Mouse (Mus musculus) neural tube, embryonic 14.5 days (tissue): ENCODE measurements around the gene Tbc1d22a. TPM values are rescaled to one million over a fixed set of nuclear protein-coding genes. Genes with fewer than 3 reads are reported as not detected.

ENCODE experiments used
- ATAC-seq: fragments of 200-750 bp; cut with Nextera tagmentation; 2 replicates; pipeline ENCODE4 v1.8.0; 2017; ENCODE audit warnings: low read depth, mild to moderate bottlenecking, moderate TSS enrichment, moderate library complexity
- H3K27ac ChIP-seq: fragments of 300-500 bp; sonication (generic); 2 replicates; pipeline ENCODE4 v1.5.1; 2014; ENCODE audit warnings: low read depth, mild to moderate bottlenecking, control low read depth, low read length, moderate library complexity, mixed read lengths
- H3K27me3 ChIP-seq: fragments of 300-500 bp; sonication (generic); 2 replicates; pipeline ENCODE4 v1.6.1; 2014; ENCODE audit warnings: low read length; ENCODE audit not compliant: control insufficient read depth, insufficient read depth
- H3K36me3 ChIP-seq: fragments of 300-500 bp; sonication (generic); 2 replicates; pipeline ENCODE4 v1.6.1; 2014; ENCODE audit warnings: low read length, mixed read lengths; ENCODE audit not compliant: control insufficient read depth, insufficient read depth
- H3K4me1 ChIP-seq: fragments of 300-500 bp; sonication (generic); 2 replicates; pipeline ENCODE4 v1.6.1; 2014; ENCODE audit warnings: low read length; ENCODE audit not compliant: control insufficient read depth, insufficient read depth
- H3K4me2 ChIP-seq: fragments of 300-500 bp; sonication (generic); 2 replicates; pipeline ENCODE4 v1.6.1; 2014; ENCODE audit warnings: mild to moderate bottlenecking, low read depth, low read length, control low read depth
- H3K4me3 ChIP-seq: fragments of 300-500 bp; sonication (generic); 2 replicates; pipeline ENCODE4 v1.5.1; 2014; ENCODE audit warnings: low read depth, low read length, control low read depth, mixed read lengths
- H3K9ac ChIP-seq: fragments of 300-500 bp; sonication (generic); replicated peaks from 2 replicates; pipeline ENCODE4 v1.6.1; 2014; ENCODE audit warnings: low read depth, mild to moderate bottlenecking, control low read depth, low read length, mixed read lengths
- H3K9me3 ChIP-seq: fragments of 300-500 bp; sonication (generic); 2 replicates; pipeline ENCODE4 v1.6.1; 2016; ENCODE audit warnings: low read length; ENCODE audit not compliant: control insufficient read depth
- WGBS: fragments of 180-500 bp; shearing (Covaris S2); extraction: QIAGEN DNeasy Blood & Tissue Kit; methylation state at CpG from one replicate; pipeline ENCODE4 v1.1.7; 2014; 5-methylcytosine and 5-hydroxymethylcytosine counted together
- polyA plus RNA-seq: library from polyadenylated mRNA; unstranded; fragments of >200 nt; fragmentation: Nextera tagmentation; extraction: Ambion mirVana; gene quantifications from 2 replicates; pipeline ENCODE4 v1.2.1, GENCODE M21; 2014

Tbc1d22a gene
- polyA plus RNA-seq, 1 experiment from 2014 or later: 8.9 TPM

GRCm38 (mm10) chr15:86446064-86446463 lies 231.8 kb downstream of the Tbc1d22a start:
- Histone ChIP-seq H3K27ac (no peak overlapping the region), H3K4me3 (no peak overlapping the region), H3K4me1 (no peaks in the 10 kb centered on the region), H3K9me3 (no peaks in the 10 kb centered on the region), H3K4me2 (no peak overlapping the region), H3K9ac (no peak overlapping the region), H3K36me3 (no peaks in the 10 kb centered on the region), H3K27me3 (no peaks in the 10 kb centered on the region)
- ATAC-seq: no peak

- no peak for ATAC-seq
- Histone ChIP-seq H3K9ac (no peak overlapping the region), H3K9me3 (no peaks in the 10 kb centered on the region), H3K27ac (no peak overlapping the region), H3K27me3 (no peaks in the 10 kb centered on the region), H3K4me1 (no peaks in the 10 kb centered on the region), H3K4me3 (no peak overlapping the region), H3K36me3 (no peaks in the 10 kb centered on the region), H3K4me2 (no peak overlapping the region)
- 86% methylated on average over 7 of the region's 7 CpGs for WGBS
Observed at GRCm38 (mm10) chr15:86447251-86447650, 233.0 kb downstream of the Tbc1d22a start.

DNA sequence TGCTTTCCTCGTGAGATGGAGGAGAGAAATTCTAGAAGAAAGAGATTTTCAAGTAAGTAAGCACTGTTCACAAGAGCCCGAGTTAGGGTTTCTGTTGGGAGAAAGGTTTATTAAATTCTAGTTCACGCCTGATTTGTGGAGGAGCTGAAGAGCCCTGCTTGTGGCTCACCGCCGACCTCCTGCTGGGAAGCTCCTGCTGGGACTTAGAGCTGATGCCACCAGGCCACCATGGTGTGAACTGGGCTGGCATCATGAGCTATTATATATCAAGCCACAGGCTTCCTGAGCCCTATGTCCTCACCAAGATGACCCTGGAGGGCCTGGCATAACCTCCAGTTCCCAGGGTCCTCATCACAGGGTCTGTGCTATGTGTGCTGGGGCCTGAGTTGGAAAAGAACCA lies 235.0 kb downstream of the Tbc1d22a start:
- no peaks in the 10 kb centered on the region for H3K9me3 ChIP-seq
- H3K4me3 ChIP-seq: no peak overlapping the region
- ATAC-seq: no peak
- H3K9ac ChIP-seq: no peak overlapping the region
- no peaks in the 10 kb centered on the region for H3K4me1 ChIP-seq
- WGBS: 84% methylated on average over 5 of the region's 5 CpGs
- no peak overlapping the region for H3K27ac ChIP-seq
- H3K4me2 ChIP-seq: no peak overlapping the region
- H3K36me3 ChIP-seq: no peaks in the 10 kb centered on the region
- H3K27me3 ChIP-seq: no peaks in the 10 kb centered on the region

DNA sequence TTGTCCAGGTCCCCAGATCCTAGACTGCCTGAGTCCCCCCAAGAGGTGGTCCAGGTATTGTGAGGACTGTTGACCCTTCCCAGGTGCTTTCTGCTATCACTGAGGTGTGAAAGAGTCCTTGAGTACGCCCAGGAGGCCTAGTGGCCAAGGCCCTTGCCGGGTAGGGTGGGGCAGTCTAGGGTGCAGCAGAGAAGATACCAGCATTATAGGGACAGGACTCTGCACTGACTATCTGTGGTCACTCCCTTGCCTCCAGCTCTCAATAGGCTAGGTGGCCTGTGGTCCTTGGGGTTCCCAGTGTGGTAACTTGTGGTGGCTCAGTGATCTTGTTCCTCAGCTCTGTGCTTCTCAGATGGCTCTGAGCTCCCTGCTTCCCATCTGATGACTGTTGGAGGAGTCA lies 235.5 kb downstream of the Tbc1d22a start:
- no peaks in the 10 kb centered on the region for H3K36me3 ChIP-seq
- H3K4me1 ChIP-seq: no peaks in the 10 kb centered on the region
- no peak overlapping the region for H3K4me2 ChIP-seq
- H3K4me3 ChIP-seq: no peak overlapping the region
- no peak for ATAC-seq
- no peak overlapping the region for H3K9ac ChIP-seq
- no peak overlapping the region for H3K27ac ChIP-seq
- no peaks in the 10 kb centered on the region for H3K9me3 ChIP-seq
- H3K27me3 ChIP-seq: no peaks in the 10 kb centered on the region
- WGBS: 100% methylated on average over 2 of the region's 2 CpGs

- H3K9me3 ChIP-seq: no peaks in the 10 kb centered on the region
- H3K4me2 ChIP-seq: no peak overlapping the region
- no peaks in the 10 kb centered on the region for H3K27me3 ChIP-seq
- no peak overlapping the region for H3K4me3 ChIP-seq
- no peak overlapping the region for H3K9ac ChIP-seq
- no peak for ATAC-seq
- H3K4me1 ChIP-seq: no peaks in the 10 kb centered on the region
- 56% methylated on average over 3 of the region's 3 CpGs for WGBS
- H3K27ac ChIP-seq: no peak overlapping the region
- H3K36me3 ChIP-seq: no peaks in the 10 kb centered on the region
Observed at GRCm38 (mm10) chr15:86459413-86459812, 245.2 kb downstream of the Tbc1d22a start.

GRCm38 (mm10) chr15:86462636-86463035 lies 248.4 kb downstream of the Tbc1d22a start:
- Histone ChIP-seq H3K4me3 (no peak overlapping the region), H3K4me2 (no peak overlapping the region), H3K27me3 (no peaks in the 10 kb centered on the region), H3K9me3 (no peaks in the 10 kb centered on the region), H3K36me3 (no peaks in the 10 kb centered on the region), H3K27ac (no peak overlapping the region), H3K9ac (no peak overlapping the region), H3K4me1 (no peaks in the 10 kb centered on the region)
- WGBS: 69% methylated on average over 8 of the region's 8 CpGs
- ATAC-seq: no peak

GRCm38 (mm10) chr15:86468082-86468481 lies 253.8 kb downstream of the Tbc1d22a start:
- H3K4me1 ChIP-seq: no peaks in the 10 kb centered on the region
- H3K9ac ChIP-seq: no peak overlapping the region
- no peak for ATAC-seq
- H3K27me3 ChIP-seq: no peaks in the 10 kb centered on the region
- H3K9me3 ChIP-seq: peaks cover 2% of the 10 kb centered on the region; the same call in 1 of the 2 replicates
- no peak overlapping the region for H3K27ac ChIP-seq
- no peak overlapping the region for H3K4me3 ChIP-seq
- no peaks in the 10 kb centered on the region for H3K36me3 ChIP-seq
- no peak overlapping the region for H3K4me2 ChIP-seq

DNA sequence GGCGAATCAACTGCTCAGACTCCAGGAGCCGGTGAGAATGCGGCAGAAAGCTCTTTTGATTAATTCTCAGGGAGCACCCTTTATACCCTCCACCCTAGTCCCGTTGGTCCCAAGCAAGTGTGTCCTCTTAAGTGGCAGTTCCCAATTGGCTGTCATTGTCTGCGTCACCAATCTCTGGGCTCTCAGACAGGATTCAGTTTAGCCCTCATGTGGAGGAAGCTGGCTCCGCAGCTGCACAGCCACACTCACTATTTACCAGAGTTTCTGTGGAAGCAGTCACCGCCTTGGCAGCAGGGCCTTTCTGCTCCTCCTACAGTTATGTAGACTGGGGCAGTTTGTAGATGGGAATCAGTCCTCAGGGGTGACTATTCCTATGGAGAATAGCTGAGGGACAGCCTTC lies 256.9 kb downstream of the Tbc1d22a start:
- Histone ChIP-seq H3K27ac (no peak overlapping the region), H3K9ac (no peak overlapping the region), H3K4me1 (no peaks in the 10 kb centered on the region), H3K9me3 (peaks cover 2% of the 10 kb centered on the region; the same call in 1 of the 2 replicates), H3K4me3 (no peak overlapping the region), H3K4me2 (no peak overlapping the region), H3K36me3 (no peaks in the 10 kb centered on the region), H3K27me3 (no peaks in the 10 kb centered on the region)
- 76% methylated on average over 7 of the region's 7 CpGs for WGBS
- ATAC-seq: no peak

- 71% methylated on average over 11 of the region's 11 CpGs for WGBS
- no peaks in the 10 kb centered on the region for H3K27me3 ChIP-seq
- no peak overlapping the region for H3K27ac ChIP-seq
- ATAC-seq: no peak
- H3K4me3 ChIP-seq: no peak overlapping the region
- peaks cover 17% of the 10 kb centered on the region; the same call in 1 of the 2 replicates for H3K4me1 ChIP-seq
- no peak overlapping the region for H3K4me2 ChIP-seq
- peaks cover 1% of the 10 kb centered on the region; the same call in 1 of the 2 replicates for H3K9me3 ChIP-seq
- no peak overlapping the region for H3K9ac ChIP-seq
- no peaks in the 10 kb centered on the region for H3K36me3 ChIP-seq
Observed at GRCm38 (mm10) chr15:86473473-86473872, 259.2 kb downstream of the Tbc1d22a start.

DNA sequence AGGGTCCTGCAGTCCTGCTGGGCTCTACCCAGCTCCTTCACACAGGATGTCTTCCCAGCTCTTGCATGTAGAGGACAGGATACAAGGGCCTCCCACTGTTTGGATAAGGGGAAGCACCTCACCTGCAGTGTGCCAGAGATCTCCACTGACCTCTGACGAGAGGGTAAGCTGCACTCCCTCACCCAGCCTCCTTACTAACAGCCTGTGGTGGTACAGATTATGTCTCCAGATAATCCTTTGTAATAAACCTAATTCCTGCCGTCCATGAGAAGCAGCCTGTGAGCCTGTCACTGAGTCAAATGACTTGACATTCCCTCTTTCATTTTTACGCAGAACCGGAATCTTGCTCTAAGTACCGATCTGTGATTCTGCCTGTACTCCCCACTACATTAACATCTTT lies 260.7 kb downstream of the Tbc1d22a start:
- Histone ChIP-seq H3K4me3 (no peak overlapping the region), H3K4me1 (peaks cover 24% of the 10 kb centered on the region; the same call in 1 of the 2 replicates), H3K9ac (no peak overlapping the region), H3K9me3 (no peaks in the 10 kb centered on the region), H3K27ac (no peak overlapping the region), H3K4me2 (no peak overlapping the region), H3K36me3 (no peaks in the 10 kb centered on the region), H3K27me3 (no peaks in the 10 kb centered on the region)
- ATAC-seq: no peak
- 74% methylated on average over 5 of the region's 5 CpGs for WGBS
